Mouse (Mus musculus) CD4-positive, CD25-positive, alpha-beta regulatory T cell, adult 9 weeks (primary cell): ENCODE data around the gene Npy4r. TPM values are rescaled to one million over a fixed set of nuclear protein-coding genes. Genes with fewer than 3 reads are reported as not detected.

Experiments used
- polyA plus RNA-seq: library from polyadenylated mRNA; unstranded; fragments of 100-300 nt; shearing (Covaris generic); gene quantifications from one replicate; pipeline ENCODE4 v1.2.1, GENCODE M21; 2017

Gene Npy4r
- polyA plus RNA-seq, result not detected

DNA sequence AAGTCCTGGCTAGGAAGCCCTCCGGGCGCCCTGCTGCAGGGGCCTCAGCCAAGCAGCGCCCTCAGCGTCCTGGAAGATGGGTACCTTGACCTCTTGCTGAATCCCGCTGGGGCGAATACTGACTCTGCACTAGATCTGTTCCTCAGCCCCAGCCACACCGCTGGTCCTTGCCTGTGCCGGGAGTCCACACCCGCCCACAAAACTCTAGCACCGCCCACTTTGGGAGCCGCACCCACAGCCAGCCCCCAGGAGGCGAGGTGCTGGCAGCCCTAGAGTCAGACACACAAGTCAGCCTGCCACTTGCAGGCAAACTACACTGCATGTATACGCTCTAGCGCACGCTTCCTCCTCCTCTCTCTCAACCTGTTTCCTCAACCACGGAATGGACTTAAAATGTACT, at the start of gene Npy4r:
Npy4r (minus strand) TSS at position 148 of the 400 bp plus-strand sequence.

DNA sequence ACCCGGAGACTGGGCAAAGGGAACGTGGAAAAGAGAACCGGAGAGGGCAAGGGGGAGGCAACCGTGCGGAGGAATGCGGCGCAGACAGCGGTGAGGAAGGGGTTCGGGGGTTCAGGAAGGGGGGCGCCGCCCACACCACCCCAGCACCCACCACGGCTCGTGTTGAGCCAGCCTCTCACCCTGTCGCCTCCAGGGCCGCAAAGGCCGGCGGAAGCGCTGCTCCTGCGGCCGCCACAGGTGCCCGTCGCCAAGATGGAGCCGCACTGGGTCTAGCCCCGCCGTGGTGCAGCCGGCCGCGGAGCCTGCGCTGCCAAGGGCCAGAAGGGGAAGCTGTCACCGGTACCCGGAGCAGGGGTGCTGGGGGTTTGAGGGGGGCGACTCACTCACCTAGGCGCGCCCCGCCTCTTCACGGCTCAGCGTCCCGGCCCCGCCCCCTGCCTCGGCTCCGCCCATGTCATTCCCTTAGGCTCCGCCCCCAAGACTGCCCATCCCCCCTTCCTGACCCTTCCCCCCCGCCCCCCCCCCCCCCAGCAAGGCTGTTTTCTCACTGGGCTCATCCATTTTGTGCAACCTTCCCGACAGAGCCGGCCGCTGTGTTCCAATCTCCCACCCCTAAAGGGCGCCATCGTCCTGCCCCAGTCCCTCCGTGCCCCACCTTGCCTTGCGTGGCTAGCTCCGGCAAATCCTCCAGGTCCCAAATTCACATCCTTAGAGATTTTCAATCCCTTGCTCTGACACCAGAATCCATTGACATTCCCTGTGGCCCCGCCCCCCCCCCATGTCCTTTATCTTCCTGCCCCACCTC, 49.1 kb upstream of the Npy4r start, which contains the start of gene Gprin2:
Gprin2 (minus strand) TSS at position 423 of the 805 bp plus-strand sequence.

DNA sequence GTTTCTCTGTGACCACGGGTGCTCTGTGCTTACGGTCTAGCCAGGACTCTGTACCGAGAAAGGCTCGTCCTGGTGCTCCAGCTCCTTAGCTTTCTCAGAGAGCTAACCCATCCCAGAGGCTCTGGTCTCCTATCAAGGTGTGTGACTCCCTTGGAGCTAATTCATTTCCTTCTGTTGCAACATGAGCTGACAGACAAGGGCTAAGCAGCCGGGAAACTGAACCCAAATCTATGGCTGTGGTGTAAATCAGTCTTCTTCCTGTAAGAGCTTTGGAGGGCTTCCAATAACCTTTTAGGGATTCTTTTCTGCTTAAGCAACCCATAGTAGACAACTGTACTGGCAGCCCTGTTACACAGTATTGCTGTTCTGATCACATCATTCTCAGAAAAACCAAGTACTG, 49.7 kb downstream of the Npy4r start, which contains the start of gene A630023A22Rik:
A630023A22Rik (minus strand) TSS at position 154 of the 400 bp plus-strand sequence.

Other genes starting within 250 kb of the Npy4r start
- not detected for gene Gdf10, start 228.9 kb downstream of the Npy4r start, polyA plus RNA-seq
- not detected for gene Gdf2, start 211.4 kb downstream of the Npy4r start, polyA plus RNA-seq
- gene Rbp3, start 198.5 kb downstream of the Npy4r start, polyA plus RNA-seq, result not detected
- not detected for gene Zfp488, start 173.7 kb downstream of the Npy4r start, polyA plus RNA-seq
- gene Gm30083, start 137.3 kb downstream of the Npy4r start, polyA plus RNA-seq, result not detected
- gene Gm5460, start 135.7 kb downstream of the Npy4r start, polyA plus RNA-seq, result not detected
- gene Antxrl, start 99.8 kb downstream of the Npy4r start, polyA plus RNA-seq, result not detected
- gene Anxa8, start 66.5 kb downstream of the Npy4r start, polyA plus RNA-seq, result not detected
- gene A630023A22Rik, start 49.7 kb downstream of the Npy4r start, polyA plus RNA-seq, result not detected
- 0.05 TPM for gene Gprin2, start 49.2 kb upstream of the Npy4r start, polyA plus RNA-seq
- gene Syt15, start 67.1 kb upstream of the Npy4r start, polyA plus RNA-seq, result 0.17 TPM
- gene Shld2, start 158.0 kb upstream of the Npy4r start, polyA plus RNA-seq, result 4.7 TPM
- 12.3 TPM for gene Glud1, start 158.2 kb upstream of the Npy4r start, polyA plus RNA-seq
- not detected for gene Fam25c, start 202.9 kb upstream of the Npy4r start, polyA plus RNA-seq
- not detected for gene Sncg, start 222.3 kb upstream of the Npy4r start, polyA plus RNA-seq
- gene Mmrn2, start 223.0 kb upstream of the Npy4r start, polyA plus RNA-seq, result 0.14 TPM